Mouse (Mus musculus) neural tube, embryonic 15.5 days (tissue): ENCODE results near the gene Golga4. TPM values are rescaled to one million over a fixed set of nuclear protein-coding genes. Genes with fewer than 3 reads are reported as not detected.

Source experiments
- ATAC-seq: fragments of 200-750 bp; cut with Nextera tagmentation; 2 replicates; pipeline ENCODE4 v1.8.0; 2017; ENCODE audit warnings: mild to moderate bottlenecking, moderate TSS enrichment, moderate library complexity; ENCODE audit not compliant: low FRiP score
- H3K27ac ChIP-seq: fragments of 300-500 bp; sonication (generic); replicated peaks from 2 replicates; pipeline ENCODE4 v1.5.1; 2015; ENCODE audit warnings: mild to moderate bottlenecking, inconsistent platforms
- H3K27me3 ChIP-seq: fragments of 300-500 bp; sonication (generic); replicated peaks from 2 replicates; pipeline ENCODE4 v1.6.1; 2015; ENCODE audit warnings: inconsistent platforms
- H3K36me3 ChIP-seq: fragments of 300-500 bp; sonication (generic); 2 replicates; pipeline ENCODE4 v1.6.1; 2015; ENCODE audit warnings: inconsistent platforms
- H3K4me1 ChIP-seq: fragments of 300-500 bp; sonication (generic); 2 replicates; pipeline ENCODE4 v1.6.1; 2015; ENCODE audit warnings: inconsistent platforms
- H3K4me2 ChIP-seq: fragments of 300-500 bp; sonication (generic); 2 replicates; pipeline ENCODE4 v1.6.1; 2015; ENCODE audit warnings: inconsistent platforms, mild to moderate bottlenecking, moderate library complexity
- H3K4me3 ChIP-seq: fragments of 300-500 bp; sonication (generic); replicated peaks from 2 replicates; pipeline ENCODE4 v1.5.1; 2015; ENCODE audit warnings: mild to moderate bottlenecking, inconsistent platforms
- H3K9ac ChIP-seq: fragments of 300-500 bp; sonication (generic); replicated peaks from 2 replicates; pipeline ENCODE4 v1.6.1; 2015; ENCODE audit warnings: mild to moderate bottlenecking, inconsistent platforms
- H3K9me3 ChIP-seq: fragments of 300-500 bp; sonication (generic); replicated peaks from 2 replicates; pipeline ENCODE4 v1.6.1; 2016; ENCODE audit warnings: inconsistent platforms
- WGBS: fragments of 180-500 bp; shearing (Covaris S2); methylation state at CpG from one replicate; pipeline ENCODE4 v1.1.7; 2015; ENCODE audit warnings: mixed read lengths; 5-methylcytosine and 5-hydroxymethylcytosine counted together
- polyA plus RNA-seq: library from polyadenylated mRNA; unstranded; fragments of >200 nt; fragmentation: Nextera tagmentation; extraction: Ambion mirVana; gene quantifications from 2 replicates; pipeline ENCODE4 v1.2.1, GENCODE M21; 2015

Gene Golga4
- polyA plus RNA-seq, 1 experiment from 2014 or later: 44.4 TPM

- H3K4me2 ChIP-seq: no peak overlapping the region
- H3K4me3 ChIP-seq: no peak overlapping the region
- no peaks in the 10 kb centered on the region for H3K9me3 ChIP-seq
- H3K4me1 ChIP-seq: peaks cover 21% of the 10 kb centered on the region
- H3K27me3 ChIP-seq: no peaks in the 10 kb centered on the region
- peaks cover 14% of the 10 kb centered on the region for H3K36me3 ChIP-seq
- no peak overlapping the region for H3K27ac ChIP-seq
- no peak overlapping the region for H3K9ac ChIP-seq
- ATAC-seq: no peak
- WGBS: 89% methylated on average over 3 of the region's 3 CpGs
Measured at GRCm38 (mm10) chr9:118512681-118513233, 6.7 kb downstream of the Golga4 start.

- ATAC-seq: no peak
- no peak overlapping the region for H3K27ac ChIP-seq
- H3K36me3 ChIP-seq: peaks cover 14% of the 10 kb centered on the region
- 95% methylated on average over 6 of the region's 6 CpGs for WGBS
- peaks cover 10% of the 10 kb centered on the region; the same call in 1 of the 2 replicates for H3K4me1 ChIP-seq
- no peak overlapping the region for H3K4me2 ChIP-seq
- H3K27me3 ChIP-seq: no peaks in the 10 kb centered on the region
- H3K4me3 ChIP-seq: no peak overlapping the region
- no peaks in the 10 kb centered on the region for H3K9me3 ChIP-seq
- no peak overlapping the region for H3K9ac ChIP-seq
Measured at GRCm38 (mm10) chr9:118515476-118515875, 9.4 kb downstream of the Golga4 start.

GRCm38 (mm10) chr9:118516162-118516561 lies 10.1 kb downstream of the Golga4 start:
- no peak overlapping the region for H3K27ac ChIP-seq
- ATAC-seq: no peak
- H3K4me3 ChIP-seq: no peak overlapping the region
- 93% methylated on average over 3 of the region's 3 CpGs for WGBS
- no peak overlapping the region for H3K9ac ChIP-seq
- H3K4me2 ChIP-seq: no peak overlapping the region
- H3K27me3 ChIP-seq: no peaks in the 10 kb centered on the region
- H3K9me3 ChIP-seq: no peaks in the 10 kb centered on the region
- 0 out of 2 replicates have a peak, but pooled peaks cover 4% of the 10 kb centered on the region for H3K4me1 ChIP-seq
- peaks cover 14% of the 10 kb centered on the region for H3K36me3 ChIP-seq

GRCm38 (mm10) chr9:118517619-118518018 lies 11.6 kb downstream of the Golga4 start:
- 80% methylated on average over 8 of the region's 8 CpGs for WGBS
- no peak overlapping the region for H3K4me2 ChIP-seq
- 0 out of 2 replicates have a peak, but pooled peaks cover 4% of the 10 kb centered on the region for H3K4me1 ChIP-seq
- no peak overlapping the region for H3K4me3 ChIP-seq
- no peak for ATAC-seq
- no peak overlapping the region for H3K9ac ChIP-seq
- H3K27ac ChIP-seq: no peak overlapping the region
- H3K9me3 ChIP-seq: no peaks in the 10 kb centered on the region
- H3K27me3 ChIP-seq: no peaks in the 10 kb centered on the region
- H3K36me3 ChIP-seq: peaks cover 14% of the 10 kb centered on the region

GRCm38 (mm10) chr9:118519101-118519500 lies 13.0 kb downstream of the Golga4 start:
- H3K9me3 ChIP-seq: no peaks in the 10 kb centered on the region
- no peak overlapping the region for H3K27ac ChIP-seq
- 68% methylated on average over 8 of the region's 8 CpGs for WGBS
- H3K27me3 ChIP-seq: no peaks in the 10 kb centered on the region
- H3K36me3 ChIP-seq: peaks cover 16% of the 10 kb centered on the region
- no peak overlapping the region for H3K9ac ChIP-seq
- H3K4me2 ChIP-seq: no peak overlapping the region
- no peak for ATAC-seq
- H3K4me1 ChIP-seq: 0 out of 2 replicates have a peak, but pooled peaks cover 4% of the 10 kb centered on the region
- H3K4me3 ChIP-seq: no peak overlapping the region

- 64% methylated on average over 8 of the region's 8 CpGs for WGBS
- Histone ChIP-seq H3K4me3 (no peak overlapping the region), H3K36me3 (peaks cover 19% of the 10 kb centered on the region), H3K4me2 (no peak overlapping the region), H3K4me1 (0 out of 2 replicates have a peak, but pooled peaks cover 4% of the 10 kb centered on the region), H3K9me3 (no peaks in the 10 kb centered on the region), H3K27me3 (no peaks in the 10 kb centered on the region), H3K27ac (no peak overlapping the region), H3K9ac (no peak overlapping the region)
- ATAC-seq: no peak
Measured at GRCm38 (mm10) chr9:118520011-118520410, 13.9 kb downstream of the Golga4 start.

GRCm38 (mm10) chr9:118520858-118521257 lies 14.8 kb downstream of the Golga4 start:
- no peak for ATAC-seq
- Histone ChIP-seq H3K4me3 (no peak overlapping the region), H3K36me3 (peaks cover 21% of the 10 kb centered on the region), H3K4me2 (no peak overlapping the region), H3K27ac (no peak overlapping the region), H3K9me3 (no peaks in the 10 kb centered on the region), H3K4me1 (0 out of 2 replicates have a peak, but pooled peaks cover 4% of the 10 kb centered on the region), H3K27me3 (no peaks in the 10 kb centered on the region), H3K9ac (no peak overlapping the region)
- WGBS: 35% methylated on average over 3 of the region's 3 CpGs

GRCm38 (mm10) chr9:118521659-118522058 lies 15.6 kb downstream of the Golga4 start:
- H3K27me3 ChIP-seq: no peaks in the 10 kb centered on the region
- 74% methylated on average over 8 of the region's 8 CpGs for WGBS
- no peak overlapping the region for H3K9ac ChIP-seq
- H3K27ac ChIP-seq: no peak overlapping the region
- peaks cover 29% of the 10 kb centered on the region for H3K36me3 ChIP-seq
- no peak overlapping the region for H3K4me3 ChIP-seq
- 0 out of 2 replicates have a peak, but pooled peaks cover 4% of the 10 kb centered on the region for H3K4me1 ChIP-seq
- H3K4me2 ChIP-seq: no peak overlapping the region
- ATAC-seq: no peak
- H3K9me3 ChIP-seq: no peaks in the 10 kb centered on the region

GRCm38 (mm10) chr9:118523738-118524137 lies 17.7 kb downstream of the Golga4 start:
- Histone ChIP-seq H3K27ac (no peak overlapping the region), H3K9me3 (no peaks in the 10 kb centered on the region), H3K27me3 (no peaks in the 10 kb centered on the region), H3K36me3 (peaks cover 47% of the 10 kb centered on the region), H3K9ac (no peak overlapping the region), H3K4me2 (no peak overlapping the region), H3K4me3 (no peak overlapping the region), H3K4me1 (0 out of 2 replicates have a peak, but pooled peaks cover 4% of the 10 kb centered on the region)
- WGBS: 85% methylated on average over 11 of the region's 11 CpGs
- ATAC-seq: no peak

GRCm38 (mm10) chr9:118527056-118527455 lies 21.0 kb downstream of the Golga4 start:
- H3K4me1 ChIP-seq: no peaks in the 10 kb centered on the region
- no peak overlapping the region for H3K4me2 ChIP-seq
- no peak overlapping the region for H3K27ac ChIP-seq
- no peak overlapping the region for H3K9ac ChIP-seq
- peaks cover 78% of the 10 kb centered on the region for H3K36me3 ChIP-seq
- no peak for ATAC-seq
- H3K9me3 ChIP-seq: no peaks in the 10 kb centered on the region
- WGBS: 91% methylated on average over 18 of the region's 18 CpGs
- no peak overlapping the region for H3K4me3 ChIP-seq
- H3K27me3 ChIP-seq: no peaks in the 10 kb centered on the region

- WGBS: 93% methylated on average over 3 of the region's 3 CpGs
- Histone ChIP-seq H3K36me3 (peaks cover 86% of the 10 kb centered on the region), H3K27me3 (no peaks in the 10 kb centered on the region), H3K4me2 (no peak overlapping the region), H3K9ac (no peak overlapping the region), H3K9me3 (no peaks in the 10 kb centered on the region), H3K4me1 (no peaks in the 10 kb centered on the region), H3K27ac (no peak overlapping the region), H3K4me3 (no peak overlapping the region)
- ATAC-seq: no peak
Measured at GRCm38 (mm10) chr9:118529783-118530182, 23.7 kb downstream of the Golga4 start.

GRCm38 (mm10) chr9:118530679-118531078 lies 24.6 kb downstream of the Golga4 start:
- Histone ChIP-seq H3K4me3 (no peak overlapping the region), H3K4me2 (no peak overlapping the region), H3K36me3 (peaks cover 84% of the 10 kb centered on the region), H3K27ac (no peak overlapping the region), H3K9me3 (no peaks in the 10 kb centered on the region), H3K9ac (no peak overlapping the region), H3K4me1 (no peaks in the 10 kb centered on the region), H3K27me3 (no peaks in the 10 kb centered on the region)
- 81% methylated on average over 6 of the region's 6 CpGs for WGBS
- no peak for ATAC-seq
